Mouse (Mus musculus) ES-Bruce4 (cell line): ENCODE measurements at regions not wholly inside any gene's neighbourhood (a gene's known extent, or its start where the extent isn't known, plus 50 kb on each side); places are given as distances from the start of the nearest gene placed in this dataset.

ENCODE experiments used
- EP300 ChIP-seq: IDR thresholded peaks from 2 replicates; pipeline ENCODE4 v1.6.1; 2011; ENCODE audit warnings: low read depth, low read length; ENCODE audit not compliant: insufficient read depth
- POLR2A ChIP-seq: IDR thresholded peaks from one replicate; pipeline ENCODE4 v1.8.1; 2011; ENCODE audit warnings: low read length; ENCODE audit not compliant: insufficient read depth

DNA sequence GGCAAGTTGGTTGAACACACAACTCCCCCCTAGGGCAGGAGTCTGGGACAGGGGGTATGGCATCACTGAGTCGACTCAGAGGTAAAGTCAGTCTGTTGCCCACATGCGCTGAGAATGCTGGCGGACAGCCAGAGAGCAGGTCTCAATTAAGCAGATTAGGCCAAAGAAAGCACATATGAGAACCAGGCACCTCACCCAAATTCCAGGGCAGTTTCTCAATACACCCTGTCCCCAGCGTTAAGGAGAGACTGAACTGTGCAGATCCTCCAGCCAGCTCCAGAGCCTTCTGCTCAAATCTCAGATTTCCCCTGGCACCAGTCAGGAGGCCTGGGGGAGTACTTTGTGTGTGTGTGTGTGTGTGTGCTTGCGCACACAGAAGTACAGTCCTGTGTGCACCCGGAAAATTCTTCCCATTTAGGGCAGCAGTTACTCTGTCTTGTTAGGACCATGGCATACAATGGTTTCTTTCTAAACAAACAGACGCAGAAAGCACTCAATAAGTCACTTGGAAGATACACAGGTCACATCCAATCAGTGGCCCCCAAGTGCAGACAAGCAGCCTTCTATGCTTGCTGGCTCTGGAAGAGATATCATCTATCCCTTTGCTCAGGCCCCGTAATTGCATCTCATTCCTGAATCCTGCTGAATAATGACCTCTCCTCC, 65.4 kb upstream of the Gas1 start:
- no peak for TF ChIP-seq POLR2A
- TF ChIP-seq EP300: no peak
